Mouse (Mus musculus) adrenal gland (tissue): ENCODE measurements around the gene Rhob.

ENCODE experiments used
- intact Hi-C: fragments of 180-260 bp; cut with DNase I; formaldehyde crosslinking; loops from one replicate; pipeline ENCODE4 v1.15.1; 2025
- long read RNA-seq, 2 experiments: library from polyadenylated mRNA; unstranded; transcript quantifications; one replicate each; pipeline ENCODE4 v2.0.0; 2020; ENCODE audit warnings: borderline replicate concordance in 1 of 2; ENCODE audit not compliant: insufficient replicate concordance in 1 of 2

Rhob gene
- long read RNA-seq, experiment 1, transcript Rhob-201 (1 exons, 2,349 nt): major isoform, 18 of 18 reads
- long read RNA-seq, experiment 1, partial matches to known transcripts: 0 of 18 reads
- long read RNA-seq, experiment 1, other reads (novel, unspliced or antisense): 0 of 18 reads
- long read RNA-seq, experiment 2, transcript Rhob-201 (1 exons, 2,349 nt): major isoform, 19 of 19 reads
- long read RNA-seq, experiment 2, partial matches to known transcripts: 0 of 19 reads
- long read RNA-seq, experiment 2, other reads (novel, unspliced or antisense): 0 of 19 reads

DNA sequence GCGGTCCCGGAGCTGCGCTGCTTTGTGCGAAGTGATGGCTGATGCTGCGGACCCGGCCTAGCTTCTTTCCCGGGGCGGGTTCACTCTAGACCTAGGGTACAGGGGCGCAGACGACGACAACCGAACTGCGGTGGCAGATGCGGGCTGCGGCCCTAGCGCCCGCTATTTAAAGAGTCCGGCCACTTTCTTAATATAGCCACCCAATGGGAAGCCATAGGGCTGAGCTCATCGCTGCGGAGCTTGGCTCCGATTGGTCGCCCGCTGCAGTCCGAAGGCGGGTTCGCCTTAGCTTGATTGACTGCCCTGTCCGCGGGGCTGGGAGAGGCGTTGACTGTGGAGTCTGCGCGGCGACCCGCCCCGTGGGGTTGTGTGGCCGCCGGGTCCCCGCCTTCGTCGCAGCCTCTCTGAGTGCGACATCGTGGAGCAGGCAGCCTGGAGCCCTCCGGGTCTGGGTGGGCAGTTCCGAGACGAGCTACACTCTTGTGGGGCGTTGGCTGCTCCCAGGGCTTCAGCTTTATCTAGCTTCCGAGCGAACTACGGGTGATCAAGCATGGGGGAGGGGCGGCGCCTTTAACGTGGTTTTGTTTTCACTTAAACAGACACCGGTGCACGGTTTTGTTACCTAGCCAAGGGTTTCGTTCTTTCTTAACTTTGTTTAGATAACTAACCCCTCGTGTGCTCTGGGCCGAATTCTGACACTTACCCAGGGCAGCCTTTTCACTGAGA, at the start of gene Rhob:
Gene Rhob (minus strand): TSS at position 139 of the 726 bp plus-strand sequence.
- intact Hi-C loops: loop anchor here (5.0 kb wide), 1 partner anchor 48 kb away; no protein-coding TSS in a partner anchor

DNA sequence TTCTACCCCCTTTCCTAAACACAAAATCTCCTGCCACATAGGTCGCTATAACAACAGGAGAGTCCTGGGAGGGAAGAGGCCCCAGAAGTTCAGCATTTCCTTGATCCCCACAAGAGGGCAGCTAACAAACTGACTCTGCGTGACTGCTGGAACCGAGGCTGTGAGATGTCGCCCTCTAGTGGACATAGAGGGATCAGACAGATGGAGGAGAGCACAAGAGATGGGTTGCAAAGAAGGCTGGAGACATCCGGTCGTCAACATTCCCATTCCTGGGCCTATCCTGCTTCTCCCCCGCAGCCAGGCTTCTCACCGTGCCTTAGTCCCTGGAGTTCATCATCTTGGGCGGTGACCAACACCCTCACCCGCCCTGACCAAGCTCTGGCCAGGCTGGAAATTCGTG, 47.5 kb upstream of the Rhob start:
- intact Hi-C loops: loop anchor here (2.0 to 5.0 kb wide), 2 partner anchors 35 to 235 kb away; partner anchors contain the start of gene Hs1bp3

DNA sequence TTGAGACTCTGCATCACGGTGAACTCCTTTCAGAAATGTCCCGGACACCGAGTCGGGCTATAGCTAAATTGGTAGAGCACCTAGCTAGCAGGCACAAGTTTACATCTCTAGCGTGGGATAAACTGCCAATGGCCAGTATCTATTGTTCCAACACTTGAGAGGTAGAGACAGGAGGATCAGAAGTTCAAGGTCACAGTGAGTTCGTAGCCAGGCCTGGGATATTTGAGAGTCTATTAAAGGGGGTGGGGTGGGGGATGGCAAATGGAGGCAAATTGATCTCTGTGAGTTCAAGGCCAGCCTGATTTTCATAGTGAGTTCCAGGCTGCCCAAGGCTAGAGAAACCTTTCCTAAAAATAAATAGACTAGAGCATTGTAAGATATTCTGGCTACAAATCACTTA, 47.0 kb upstream of the Rhob start:
- intact Hi-C loops: loop anchor here (2.0 to 5.0 kb wide), 2 partner anchors 34 to 234 kb away; partner anchors contain the start of gene Hs1bp3

DNA sequence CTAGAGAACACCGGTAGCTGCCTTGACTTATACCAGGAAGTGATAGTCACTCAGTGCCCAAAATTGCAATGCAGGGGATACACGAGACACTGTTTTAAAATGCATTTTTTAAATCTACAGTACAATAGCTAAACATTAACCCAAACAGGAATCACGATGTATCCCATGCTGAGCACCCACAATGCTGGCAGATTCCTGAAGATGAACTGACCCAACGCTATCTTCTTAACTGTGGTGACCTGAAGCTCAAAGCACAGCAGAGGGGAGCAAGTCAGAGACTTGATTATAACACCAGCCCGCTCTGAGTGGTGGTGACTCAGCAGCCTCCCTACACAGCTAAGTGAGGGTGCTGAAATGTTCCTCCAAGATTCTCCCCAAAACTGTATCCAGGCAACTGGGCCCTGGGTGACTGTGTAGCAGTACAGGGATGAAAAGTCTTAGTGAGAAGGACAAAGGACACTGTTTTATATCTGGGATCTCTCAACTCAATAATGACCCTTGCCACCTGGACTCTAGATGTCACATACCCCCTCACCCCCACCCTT, 45.3 kb upstream of the Rhob start:
- intact Hi-C loops: loop anchor here (5.0 kb wide), 1 partner anchor 33 kb away; no protein-coding TSS in a partner anchor

DNA sequence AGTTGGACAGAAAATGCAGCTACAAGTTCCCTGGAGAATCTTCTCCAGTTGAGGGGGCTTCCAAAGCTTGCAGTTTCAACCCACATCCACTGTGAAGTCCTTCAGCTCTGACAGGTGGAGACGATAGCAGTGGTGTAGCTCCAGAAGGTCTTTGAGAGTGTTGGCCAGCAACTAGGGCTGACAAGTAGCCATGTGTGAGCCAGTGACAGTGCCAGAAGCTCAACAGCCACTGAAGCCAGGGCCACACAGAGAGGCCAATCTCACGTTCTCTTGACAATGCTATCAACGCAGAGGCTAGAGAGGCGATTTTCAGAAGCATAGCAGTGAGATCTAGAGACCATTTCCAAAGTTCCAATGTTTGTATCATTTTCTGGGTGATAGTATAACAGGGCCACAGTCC, 42.6 kb upstream of the Rhob start:
- intact Hi-C loops: no loop called here

DNA sequence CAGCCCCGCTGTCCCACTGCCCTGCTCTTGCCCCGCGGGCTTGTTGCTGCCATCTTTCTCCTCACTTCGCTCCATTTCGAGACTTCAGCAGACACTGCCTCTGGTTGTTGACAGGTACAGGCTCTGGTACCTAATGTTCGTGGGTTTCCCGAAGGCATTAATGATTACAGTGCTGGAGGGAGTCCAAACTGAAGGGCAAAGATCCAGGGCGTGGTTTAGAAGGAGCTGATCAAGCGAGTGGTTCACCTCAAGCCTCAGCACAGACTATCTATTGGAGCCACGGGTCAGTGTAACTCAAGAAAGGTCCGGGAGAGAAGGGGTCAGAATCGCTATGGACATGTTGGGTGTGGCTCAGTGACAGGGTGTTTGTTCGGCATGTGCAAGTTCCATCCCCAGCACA, 39.7 kb upstream of the Rhob start:
- intact Hi-C loops: no loop called here

DNA sequence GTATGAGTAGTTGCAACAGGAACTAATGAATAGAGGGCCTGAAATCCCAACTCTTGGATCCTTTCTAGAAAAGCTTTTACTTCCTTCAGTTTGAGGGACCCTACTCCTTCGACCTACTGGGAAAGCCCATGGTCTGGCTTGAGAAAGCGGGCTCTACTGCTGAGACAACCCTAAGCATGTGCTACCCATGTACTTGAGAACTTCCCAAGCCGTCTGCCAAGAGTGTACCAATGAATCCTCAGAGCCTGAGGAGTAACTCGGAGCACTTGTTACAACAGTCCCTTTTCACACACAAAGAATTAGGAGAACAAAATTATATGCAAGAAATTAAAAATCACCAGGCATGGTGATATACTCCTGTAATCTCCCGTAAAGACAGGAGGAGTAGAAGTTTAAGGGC, 37.5 kb upstream of the Rhob start:
- intact Hi-C loops: no loop called here

DNA sequence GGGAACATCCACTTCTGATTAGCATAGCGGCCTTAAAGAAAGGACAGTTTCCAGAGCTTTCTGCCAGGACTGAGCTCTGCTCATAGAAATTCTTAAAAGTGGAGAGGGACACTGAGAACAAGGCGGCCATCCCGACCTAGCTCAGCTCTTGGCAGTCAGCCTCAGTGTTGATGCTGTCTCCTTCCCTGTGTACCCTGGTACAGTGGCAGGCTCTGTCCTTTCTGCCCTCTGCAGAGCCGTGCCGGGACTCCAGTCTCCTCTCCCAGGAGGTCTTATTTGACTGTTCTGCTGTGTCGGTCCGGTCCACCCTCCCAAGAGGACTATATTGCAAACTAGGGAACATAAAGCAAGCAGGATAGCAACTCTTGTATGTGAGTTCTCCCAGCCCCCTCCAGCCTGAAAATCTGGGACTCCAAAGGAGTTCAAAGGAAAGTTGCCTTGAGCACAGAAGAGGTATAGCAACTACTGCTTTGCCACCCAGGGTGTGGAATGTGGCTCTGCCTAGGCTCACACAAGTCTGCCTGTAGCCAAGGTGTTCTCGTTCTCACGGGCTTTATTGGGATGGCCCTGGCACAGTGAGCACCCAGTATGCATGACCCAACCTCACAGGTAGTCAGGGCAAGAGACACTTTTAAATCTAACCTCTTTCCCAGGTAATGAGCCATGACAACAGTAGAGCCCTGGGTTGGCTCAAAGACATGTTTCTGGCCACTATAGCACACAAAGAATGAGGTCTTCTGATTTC, 36.6 kb upstream of the Rhob start:
- intact Hi-C loops: no loop called here

DNA sequence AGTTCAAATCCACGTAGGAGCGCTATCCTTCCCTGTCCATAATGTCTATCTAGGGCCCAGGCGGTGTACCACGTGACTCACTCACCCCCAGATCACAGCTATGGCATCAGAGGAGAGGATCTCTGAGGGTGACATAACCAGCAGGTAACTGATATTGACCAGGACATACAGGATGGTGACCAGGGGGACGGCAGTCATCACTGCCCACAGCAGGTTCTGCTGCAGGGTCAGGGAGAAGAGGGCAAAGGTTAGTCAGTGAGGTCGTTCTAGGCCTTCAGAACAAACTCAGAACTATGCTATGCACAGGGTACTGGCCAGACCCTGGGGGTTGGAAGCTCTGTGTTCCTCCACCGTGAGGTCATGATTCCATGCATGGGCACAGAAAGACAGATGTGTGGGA, 35.8 kb upstream of the Rhob start:
- intact Hi-C loops: no loop called here

DNA sequence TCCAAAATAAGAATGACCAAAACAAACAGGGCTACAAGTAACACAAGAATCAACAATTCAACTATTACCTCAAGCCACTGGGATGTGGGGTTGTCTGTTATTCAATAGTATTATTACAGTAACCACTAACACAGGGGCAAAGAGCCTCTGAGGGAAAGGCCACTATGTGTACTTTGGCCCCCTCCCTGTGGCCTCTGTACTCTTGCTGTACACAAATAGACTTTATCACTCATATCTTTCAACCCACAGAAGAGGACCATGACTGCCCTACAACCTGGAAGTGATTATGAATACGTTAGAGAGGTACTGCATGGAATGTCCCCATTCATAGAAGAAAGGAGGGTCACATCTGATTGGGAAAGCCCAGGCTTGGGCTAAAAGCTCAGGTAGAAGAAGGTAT, 35.1 kb upstream of the Rhob start:
- intact Hi-C loops: no loop called here

DNA sequence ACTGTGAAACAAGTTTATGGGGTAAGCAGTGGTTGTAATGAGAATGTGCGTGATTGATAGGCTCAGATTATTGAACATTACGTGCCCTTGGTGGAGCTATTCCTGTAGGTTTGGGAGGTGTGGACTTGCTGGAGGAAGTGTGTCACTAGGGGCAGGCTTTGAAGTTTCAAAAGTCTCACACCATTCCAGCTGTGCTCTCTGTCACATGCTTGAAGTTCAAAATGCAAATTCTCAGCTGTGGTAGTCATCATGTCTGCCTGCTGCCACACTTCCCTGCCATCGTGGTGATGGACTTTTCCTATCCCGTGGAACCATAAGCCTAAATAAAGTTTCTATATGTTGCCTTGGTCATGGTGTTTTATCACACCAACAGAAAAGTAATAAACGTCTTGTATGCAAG, 28.0 kb upstream of the Rhob start:
- intact Hi-C loops: no loop called here

DNA sequence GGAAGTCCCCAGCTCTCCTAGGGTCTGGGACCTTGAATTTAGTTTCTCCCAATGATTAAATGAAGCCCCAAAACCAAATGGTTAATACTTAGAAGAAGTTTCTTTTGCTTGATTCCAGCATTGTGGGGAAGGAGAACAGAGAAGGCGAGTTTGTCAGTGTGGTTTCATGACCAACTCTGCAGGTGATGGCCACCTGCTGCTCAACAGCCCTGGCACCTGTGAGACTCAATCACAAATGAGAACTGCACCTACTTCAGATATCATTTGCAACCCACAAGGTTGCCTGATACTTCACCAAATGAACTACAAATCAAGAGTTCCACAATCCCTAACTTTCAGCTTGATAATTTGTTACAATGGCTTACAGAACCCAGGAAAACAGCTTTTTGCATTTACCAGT, 27.4 kb upstream of the Rhob start:
- intact Hi-C loops: no loop called here

DNA sequence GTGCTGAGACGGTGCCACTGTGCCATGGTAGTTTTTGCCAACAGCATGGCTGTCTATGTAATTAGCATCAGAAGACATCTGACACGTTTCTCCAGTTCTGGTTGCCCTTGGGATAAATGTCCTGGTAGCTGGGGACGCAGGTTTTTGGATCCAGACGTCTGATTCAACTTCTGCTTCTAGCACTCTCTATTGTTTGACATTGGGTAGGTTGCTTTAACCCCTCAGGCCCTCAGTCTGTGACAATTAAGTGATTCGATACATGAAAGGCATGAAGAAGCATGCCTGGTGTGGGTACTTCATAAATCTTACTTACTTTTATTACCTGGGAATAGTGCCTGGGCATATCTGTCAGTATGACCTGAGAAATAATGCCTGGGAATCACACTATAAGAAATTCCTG, 24.3 kb upstream of the Rhob start:
- intact Hi-C loops: no loop called here

DNA sequence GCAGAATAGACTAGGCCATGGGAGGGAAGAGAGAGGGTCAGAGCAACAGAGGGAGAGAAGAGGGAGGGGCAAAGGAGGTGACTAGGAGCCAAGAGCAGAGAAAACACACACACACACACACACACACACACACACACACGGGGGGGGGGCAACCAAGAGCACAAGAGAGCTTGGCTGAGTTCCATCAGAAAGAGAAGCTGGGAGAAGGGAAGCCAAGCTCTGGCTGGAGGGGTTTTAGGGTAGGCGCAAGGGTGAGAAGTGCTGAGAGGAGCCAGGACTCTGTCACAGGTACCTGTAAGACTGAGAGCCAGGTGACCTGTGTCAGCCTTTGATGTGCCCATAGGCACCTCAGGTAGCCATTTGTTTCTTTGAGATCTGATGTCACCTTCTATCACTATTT, 22.9 kb upstream of the Rhob start:
- intact Hi-C loops: no loop called here

DNA sequence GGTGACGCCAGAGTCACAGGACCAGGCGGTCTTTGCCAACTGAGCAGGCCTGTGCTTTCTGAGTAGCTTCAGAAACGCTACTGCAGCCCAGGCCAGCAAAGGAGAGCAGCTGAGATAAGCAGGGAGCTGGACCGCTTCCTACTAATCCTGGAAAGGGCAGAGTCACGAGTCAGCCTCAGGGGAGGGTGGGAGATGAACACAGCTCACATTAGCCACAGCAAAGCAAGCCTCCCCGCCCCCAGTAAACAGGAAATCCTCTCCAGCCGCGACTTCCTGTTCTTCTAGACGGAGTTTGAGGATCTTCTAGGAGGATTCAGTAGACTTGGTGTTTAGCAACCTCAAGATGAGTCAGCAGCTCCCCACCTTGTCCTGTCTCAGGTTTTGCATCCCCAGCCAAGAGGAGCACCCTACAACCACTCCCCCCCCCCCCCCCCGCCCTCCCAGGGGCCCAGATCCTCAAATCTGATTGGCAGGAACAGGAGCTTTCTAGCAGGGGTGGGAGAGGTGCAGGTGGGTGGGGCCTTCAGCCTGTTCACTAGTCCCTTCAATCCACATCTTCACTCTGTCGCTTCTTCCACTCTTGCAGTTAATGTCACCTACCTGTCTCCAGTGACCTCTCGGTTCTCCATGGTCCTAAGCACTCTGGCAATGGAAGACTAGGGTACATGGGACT, 21.7 kb upstream of the Rhob start:
- intact Hi-C loops: no loop called here

DNA sequence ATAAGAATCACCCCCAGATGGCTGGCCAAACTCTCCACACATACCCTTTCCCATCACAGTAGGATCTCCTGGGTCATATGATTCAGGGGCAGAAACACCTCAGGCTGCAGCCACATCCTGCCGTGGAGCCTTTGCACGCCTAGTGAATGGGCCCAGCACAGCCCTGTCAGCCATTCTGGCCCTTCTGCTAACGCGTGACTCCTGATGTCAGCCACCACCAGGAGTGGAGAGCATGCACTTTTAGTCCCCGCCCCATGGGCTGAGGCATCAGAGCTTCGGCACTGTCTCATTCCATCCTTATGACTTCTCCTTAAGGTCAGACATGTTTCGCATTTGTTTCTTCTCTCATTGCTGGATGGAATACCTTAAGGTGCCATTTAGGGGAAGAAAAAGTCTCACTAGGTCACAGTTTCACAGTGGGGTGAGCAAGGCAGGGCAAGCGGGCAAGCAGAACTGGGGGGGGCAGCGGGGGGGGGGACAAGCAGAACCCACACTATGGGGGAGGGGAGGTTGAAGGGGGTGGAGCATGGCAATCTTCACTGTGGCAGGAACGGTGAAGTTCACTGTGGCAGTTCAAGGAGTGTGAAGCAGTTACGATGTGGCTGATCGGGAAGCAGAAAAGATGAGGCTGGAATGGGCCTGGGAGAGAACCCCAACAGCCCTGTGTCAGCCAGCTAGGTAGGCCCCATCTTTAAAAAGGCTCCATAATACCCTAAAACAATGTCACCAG, 19.8 kb upstream of the Rhob start:
- intact Hi-C loops: no loop called here

DNA sequence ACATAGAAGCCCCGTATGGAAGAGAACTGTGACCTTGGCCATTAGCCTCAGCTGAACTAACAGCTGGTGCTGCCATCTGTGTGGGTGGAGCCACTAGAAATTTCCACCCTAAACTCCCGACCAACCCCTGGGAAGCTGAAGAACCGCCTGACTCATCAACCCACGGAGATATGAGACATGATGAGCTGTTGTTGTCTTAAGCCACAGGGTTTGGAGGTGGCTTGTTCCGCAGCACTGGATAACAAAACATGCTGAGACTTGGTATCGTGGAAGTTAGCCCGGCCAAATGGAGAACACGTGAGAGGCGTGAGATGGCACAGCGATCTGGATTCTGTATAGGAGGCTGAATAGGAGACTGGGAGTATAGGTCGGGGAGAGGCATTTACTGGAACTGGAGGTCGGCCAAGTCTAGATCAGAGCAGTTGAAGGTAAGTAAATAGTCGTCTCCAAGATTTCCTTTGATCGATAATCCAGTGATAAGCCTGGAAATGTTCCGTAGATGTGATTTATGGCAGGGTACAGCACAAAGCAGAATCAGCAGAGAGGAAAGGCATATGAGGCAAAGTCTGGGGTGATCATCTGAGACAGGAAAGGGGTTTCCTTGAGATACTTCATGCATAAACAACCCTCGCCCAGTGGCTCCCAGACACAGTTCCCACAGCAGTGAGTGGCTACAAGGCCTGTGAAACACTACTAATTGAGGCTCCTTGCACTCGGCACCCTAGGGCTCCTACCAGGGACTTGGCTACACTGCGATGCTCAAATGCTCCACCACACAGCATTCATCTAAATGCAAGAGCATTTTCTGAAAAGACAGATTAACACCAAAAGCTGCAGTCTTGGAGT, 11.5 kb upstream of the Rhob start:
- intact Hi-C loops: loop anchor here (5.0 kb wide), 1 partner anchor 36 kb away; no protein-coding TSS in a partner anchor

DNA sequence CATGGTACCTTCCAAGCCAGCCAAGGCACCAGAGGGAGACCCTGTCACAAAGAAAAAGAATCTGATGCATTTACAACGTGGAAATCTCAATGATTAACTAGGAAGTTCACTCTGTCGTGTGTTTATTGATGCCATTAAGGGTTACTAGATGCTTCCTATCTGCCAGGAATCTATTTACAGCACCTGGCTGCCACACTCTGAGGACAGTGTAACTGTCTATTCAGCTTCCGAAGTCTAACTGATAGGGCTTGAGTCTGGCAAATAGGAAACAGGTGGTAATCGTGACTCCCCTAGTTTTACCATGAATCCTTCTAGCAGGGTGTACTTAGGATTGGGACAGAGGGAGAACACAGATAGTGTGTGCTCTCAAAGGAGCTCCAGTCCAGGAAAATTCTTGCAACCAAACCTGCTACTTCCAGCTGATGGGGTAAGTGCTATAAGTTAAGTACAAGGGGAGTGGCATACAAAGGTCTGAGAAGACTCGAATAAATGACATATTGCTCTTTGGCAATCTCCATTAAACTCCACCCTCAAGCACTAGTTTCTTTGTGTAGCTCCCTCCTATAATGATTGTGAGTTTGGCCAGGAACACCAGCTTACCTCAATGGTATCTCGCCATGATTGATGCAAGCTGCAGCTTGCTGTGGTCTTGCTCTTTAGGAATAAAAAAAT, 10.6 kb upstream of the Rhob start:
- intact Hi-C loops: loop anchor here (5.0 kb wide), 1 partner anchor 37 kb away; no protein-coding TSS in a partner anchor

DNA sequence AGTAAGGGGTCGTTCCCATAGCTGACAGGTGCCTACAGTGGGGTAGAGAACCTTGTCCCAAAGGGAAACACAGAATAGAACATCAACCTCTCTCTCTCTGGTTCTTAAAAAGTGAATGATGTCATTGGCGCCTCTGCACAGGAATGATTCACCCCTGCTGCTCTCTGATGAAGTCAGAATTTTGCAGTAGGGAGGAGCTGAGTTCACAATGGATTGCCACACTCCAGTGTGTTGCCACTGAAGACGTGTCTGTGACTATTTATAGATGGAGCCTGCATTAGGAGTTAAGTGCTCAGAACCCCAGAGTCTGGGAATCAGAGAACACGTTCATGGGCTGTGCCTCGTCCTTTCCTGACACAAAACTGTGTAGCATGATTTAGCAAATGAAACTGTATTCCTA, 9.9 kb upstream of the Rhob start:
- intact Hi-C loops: loop anchor here (5.0 kb wide), 1 partner anchor 38 kb away; no protein-coding TSS in a partner anchor
